Mouse (Mus musculus): ENCODE measurements around the gene Zcchc8.

GRCm38 (mm10) chr5:123694468-123694867 lies 26.4 kb downstream of the Zcchc8 start:
- TF ChIP-seq POLR2A (IDR thresholded peaks at IDR 0.05; ENCODE audit: control insufficient read depth in 1 of 2, insufficient read depth in 1 of 2, low read depth in 1 of 2, low read length in 2 of 2, poor library complexity in 1 of 2), result no peak
- TF ChIP-seq USF1 (IDR thresholded peaks at IDR 0.05; ENCODE audit: low read depth, low read length), result no peak

Data from MEL (cell line).